Mouse (Mus musculus) C2C12 (cell line): ENCODE measurements around the gene Unc5b. TPM values are rescaled to one million over a fixed set of nuclear protein-coding genes. Genes with fewer than 3 reads are reported as not detected.

Experiments used
- H3K27me3 ChIP-seq: one replicate; pipeline ENCODE4 v1.6.1; 2011; ENCODE audit not compliant: control insufficient read depth, insufficient read depth, insufficient read length
- H3K36me3 ChIP-seq: one replicate; pipeline ENCODE4 v1.6.1; 2011; ENCODE audit not compliant: control insufficient read depth, insufficient read depth
- H3K4me3 ChIP-seq: one replicate; pipeline ENCODE4 v1.5.1; 2011; ENCODE audit warnings: mild to moderate bottlenecking, control low read depth; ENCODE audit not compliant: poor library complexity, insufficient read depth, severe bottlenecking
- H3K79me2 ChIP-seq: one replicate; pipeline ENCODE4 v1.6.1; 2011; ENCODE audit not compliant: control insufficient read depth, insufficient read depth
- H3K79me3 ChIP-seq: one replicate; pipeline ENCODE4 v1.6.1; 2011; ENCODE audit warnings: low read depth, control low read depth
- H3ac ChIP-seq: one replicate; pipeline ENCODE3; 2011; ENCODE audit warnings: low read depth; ENCODE audit not compliant: control insufficient read depth, insufficient read length
- CEBPB ChIP-seq: IDR thresholded peaks from one replicate; pipeline ENCODE4 v1.6.1; 2011; ENCODE audit warnings: low read depth, mild to moderate bottlenecking, control low read depth, moderate library complexity
- CTCF ChIP-seq: IDR thresholded peaks from one replicate; pipeline ENCODE4 v1.5.1; 2011; ENCODE audit not compliant: control insufficient read depth, insufficient read depth, insufficient read length
- FOSL1 ChIP-seq: IDR thresholded peaks from one replicate; pipeline ENCODE4 v1.8.0; 2011; ENCODE audit warnings: mild to moderate bottlenecking, low read length; ENCODE audit not compliant: poor library complexity, insufficient read depth, severe bottlenecking
- MAX ChIP-seq: IDR thresholded peaks from one replicate; pipeline ENCODE4 v1.6.1; 2011; ENCODE audit warnings: mild to moderate bottlenecking, control low read depth
- MYOD1 ChIP-seq: IDR thresholded peaks from one replicate; pipeline ENCODE4 v1.6.1; 2011; ENCODE audit warnings: low read depth; ENCODE audit not compliant: control insufficient read depth, insufficient read length
- MYOG ChIP-seq: IDR thresholded peaks from one replicate; pipeline ENCODE4 v1.6.1; 2011; ENCODE audit not compliant: control insufficient read depth, insufficient read length; ENCODE audit errors: extremely low read depth
- USF1 ChIP-seq: IDR thresholded peaks from one replicate; pipeline ENCODE4 v1.6.1; 2011; ENCODE audit warnings: low read depth, mild to moderate bottlenecking, control low read depth, moderate library complexity
- polyA plus RNA-seq: library from polyadenylated mRNA; unstranded; fragments of >200 nt; fragmentation: generic; extraction: Trizol; gene quantifications from one replicate; pipeline ENCODE4 v1.2.1, GENCODE M21; 2012; ENCODE audit warnings: missing spikeins

Unc5b gene
- polyA plus RNA-seq, 1 experiment = 142 TPM

GRCm38 (mm10) chr10:60805436-60806206 is 25.8 kb downstream of the Unc5b start:
- TF ChIP-seq FOSL1 (no peak), MYOD1 (no peak), CEBPB (no peak), CTCF (no peak), MAX (no peak), USF1 (no peak), MYOG (no peak)
- H3K79me3 ChIP-seq = peaks cover 95% of the 10 kb centered on the region
- H3K79me2 ChIP-seq = peaks cover 100% of the 10 kb centered on the region
- H3ac ChIP-seq = peak overlapping the region; percentile 27
- H3K27me3 ChIP-seq = no peaks in the 10 kb centered on the region
- peak overlapping the region; percentile 3 for H3K4me3 ChIP-seq
- H3K36me3 ChIP-seq = peaks cover 29% of the 10 kb centered on the region

GRCm38 (mm10) chr10:60804865-60805264 is 26.5 kb downstream of the Unc5b start:
- TF ChIP-seq CTCF = no peak
- no peak for TF ChIP-seq FOSL1
- no peak for TF ChIP-seq CEBPB
- no peak for TF ChIP-seq USF1
- no peak for TF ChIP-seq MAX
- no peak for TF ChIP-seq MYOD1
- TF ChIP-seq MYOG = no peak
- Histone ChIP-seq H3K79me2 (peaks cover 100% of the 10 kb centered on the region), H3K79me3 (peaks cover 95% of the 10 kb centered on the region), H3K27me3 (no peaks in the 10 kb centered on the region), H3K36me3 (peaks cover 27% of the 10 kb centered on the region), H3ac (no peak overlapping the region), H3K4me3 (no peak overlapping the region)

- peaks cover 96% of the 10 kb centered on the region for H3K79me3 ChIP-seq
- no peak overlapping the region for H3K4me3 ChIP-seq
- H3ac ChIP-seq = no peak overlapping the region
- TF ChIP-seq MAX = no peak
- no peak for TF ChIP-seq MYOD1
- TF ChIP-seq FOSL1 = no peak
- no peak for TF ChIP-seq MYOG
- TF ChIP-seq USF1 = no peak
- TF ChIP-seq CEBPB = no peak
- no peak for TF ChIP-seq CTCF
- H3K36me3 ChIP-seq = peaks cover 27% of the 10 kb centered on the region
- H3K79me2 ChIP-seq = peaks cover 100% of the 10 kb centered on the region
- no peaks in the 10 kb centered on the region for H3K27me3 ChIP-seq
Measured at GRCm38 (mm10) chr10:60803971-60804370, 27.4 kb downstream of the Unc5b start.

GRCm38 (mm10) chr10:60801898-60802412 is 29.4 kb downstream of the Unc5b start:
- Histone ChIP-seq H3K27me3 (no peaks in the 10 kb centered on the region), H3K79me3 (peaks cover 99% of the 10 kb centered on the region), H3K79me2 (peaks cover 100% of the 10 kb centered on the region), H3K4me3 (no peak overlapping the region), H3ac (peak overlapping the region; percentile 10), H3K36me3 (peaks cover 40% of the 10 kb centered on the region)
- no peak for TF ChIP-seq MAX
- TF ChIP-seq CEBPB = no peak
- TF ChIP-seq MYOD1 = no peak
- no peak for TF ChIP-seq FOSL1
- no peak for TF ChIP-seq CTCF
- no peak for TF ChIP-seq USF1
- no peak for TF ChIP-seq MYOG

- H3K79me2 ChIP-seq = peaks cover 100% of the 10 kb centered on the region
- H3K4me3 ChIP-seq = no peak overlapping the region
- H3K79me3 ChIP-seq = peaks cover 99% of the 10 kb centered on the region
Measured at GRCm38 (mm10) chr10:60801168-60801897, 30.0 kb downstream of the Unc5b start.

More at GRCm38 (mm10) chr10:60801168-60801897, 30.0 kb downstream of the Unc5b start:
- TF ChIP-seq CEBPB = no peak
- peak; percentile 48 for TF ChIP-seq MYOD1
- no peak for TF ChIP-seq USF1
- TF ChIP-seq CTCF = no peak
- no peak for TF ChIP-seq FOSL1
- TF ChIP-seq MYOG = no peak
- TF ChIP-seq MAX = no peak
- Histone ChIP-seq H3K36me3 (peaks cover 40% of the 10 kb centered on the region), H3ac (no peak overlapping the region), H3K27me3 (no peaks in the 10 kb centered on the region)
